8 mouse cellular contexts compared by ENCODE assay signal in the genomic region with DNA sequence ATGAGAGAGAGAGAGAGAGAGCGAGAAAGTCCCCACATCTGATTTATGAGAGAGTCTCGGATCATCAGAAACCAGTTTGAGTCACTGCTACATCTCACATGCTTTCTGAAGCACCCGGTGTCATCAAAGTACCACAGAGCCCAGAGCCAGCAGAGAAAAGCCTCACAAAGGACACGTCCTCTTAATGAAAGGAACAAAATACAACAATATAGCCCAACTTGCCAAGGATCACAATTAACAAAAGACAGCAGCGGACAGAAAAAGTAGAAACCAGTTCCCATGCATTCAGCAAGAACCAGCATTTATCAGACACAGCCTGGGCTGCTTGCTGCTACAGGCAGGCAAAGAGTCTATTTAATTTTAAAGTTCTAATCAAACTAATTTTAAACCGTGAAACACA.
DNase-seq lines count a peak whose midpoint lies in the region; ATAC-seq and TF ChIP-seq lines count a peak whose summit lies in the region.

No protein-coding gene starts in this region.

- no peaks in the 10 kb centered on the region for H3K9me3 ChIP-seq in megakaryocyte, embryonic 14.5 days
- H3K9me3 ChIP-seq in limb, embryonic 15.5 days, result no peaks in the 10 kb centered on the region
- H3K9me3 ChIP-seq in stomach, postnatal 0 days (ENCODE audit: control insufficient read depth, low read length), result no peaks in the 10 kb centered on the region

- peak overlapping the region; percentile 67 for H3K27ac ChIP-seq in limb, embryonic 15.5 days
- H3K27ac ChIP-seq in stomach, postnatal 0 days (replicated peaks), result peak overlapping the region; percentile 92; the same call in 1 of the 2 replicates
- H3K27ac ChIP-seq in thymus, adult 2 months (ENCODE audit: control insufficient read depth, insufficient read depth, low read length), result no peak overlapping the region; the same call in 1 of the 2 replicates

- H3K4me1 ChIP-seq in megakaryocyte, embryonic 14.5 days, result peaks cover 68% of the 10 kb centered on the region
- peaks cover 47% of the 10 kb centered on the region for H3K4me1 ChIP-seq in limb, embryonic 15.5 days
- 0 out of 2 replicates have a peak, but pooled peaks cover 5% of the 10 kb centered on the region for H3K4me1 ChIP-seq in stomach, postnatal 0 days (replicated peaks; ENCODE audit: control insufficient read depth, insufficient read depth)
- peaks cover 32% of the 10 kb centered on the region for H3K4me1 ChIP-seq in thymus, adult 2 months (replicated peaks; ENCODE audit: control insufficient read depth, insufficient read depth, low read length)

- no peak for ATAC-seq in megakaryocyte, adult 5-6 weeks (ENCODE audit: poor library complexity, severe bottlenecking)
- no peak for ATAC-seq in limb, embryonic 15.5 days (ENCODE audit: insufficient number of reproducible peaks, low FRiP score, low TSS enrichment, low read depth)
- ATAC-seq in stomach, postnatal 0 days (ENCODE audit: low FRiP score, low TSS enrichment), result no peak

- TF ChIP-seq CTCF in stomach, postnatal 0 days (IDR thresholded peaks at IDR 0.05; ENCODE audit: low read depth), result no peak
- TF ChIP-seq CTCF in thymus, adult 2 months (IDR thresholded peaks at IDR 0.05; ENCODE audit: borderline replicate concordance, control insufficient read depth, extremely low read depth, insufficient read depth, low read length, poor library complexity), result no peak

- TF ChIP-seq POLR2A in thymus, adult 2 months (IDR thresholded peaks at IDR 0.05; ENCODE audit: control insufficient read depth, extremely low read depth, insufficient read depth, low read length, poor library complexity), result no peak

- DNase-seq in cerebellum, adult 11-12 months, result peak; percentile 40
- DNase-seq in cerebellum, postnatal 4 days (ENCODE audit: low spot score in 2 of 2), result no peak
- DNase-seq in stomach, postnatal 0 days (ENCODE audit: low spot score), result no peak
- DNase-seq in thymus, adult 2 months, result no peak
- no peak for DNase-seq in frontal cortex, postnatal 10 days (ENCODE audit: low spot score in 2 of 2)

- TF ChIP-seq EP300 in stomach, postnatal 0 days (optimal IDR thresholded peaks at IDR 0.05), result no peak

- peak overlapping the region; percentile 94 for H3K4me3 ChIP-seq in megakaryocyte, embryonic 14.5 days (replicated peaks)
- peak overlapping the region; percentile 54 for H3K4me3 ChIP-seq in limb, embryonic 15.5 days
- peak overlapping the region; percentile 59 for H3K4me3 ChIP-seq in stomach, postnatal 0 days (ENCODE audit: low read depth, low read length)
- H3K4me3 ChIP-seq in thymus, adult 2 months (ENCODE audit: control insufficient read depth, insufficient read depth, low read length), result no peak overlapping the region

- 47% methylated on average over 6 of the region's 6 CpGs for WGBS in limb, embryonic 15.5 days
- 47% methylated on average over 6 of the region's 6 CpGs for WGBS in stomach, postnatal 0 days
- 73% methylated on average over 6 of the region's 6 CpGs for WGBS in thymus, adult 2 months

- H3K9ac ChIP-seq in limb, embryonic 15.5 days, result no peak overlapping the region
- peak overlapping the region; percentile 38 for H3K9ac ChIP-seq in stomach, postnatal 0 days (ENCODE audit: low read length)

- peak overlapping the region; percentile 77 for H3K4me2 ChIP-seq in limb, embryonic 15.5 days
- H3K4me2 ChIP-seq in stomach, postnatal 0 days (replicated peaks; ENCODE audit: low read depth), result peak overlapping the region; percentile 31

- H3K36me3 ChIP-seq in megakaryocyte, embryonic 14.5 days (replicated peaks; ENCODE audit: low read length), result peaks cover 47% of the 10 kb centered on the region
- peaks cover 23% of the 10 kb centered on the region for H3K36me3 ChIP-seq in limb, embryonic 15.5 days
- peaks cover 14% of the 10 kb centered on the region for H3K36me3 ChIP-seq in stomach, postnatal 0 days (ENCODE audit: control insufficient read depth, insufficient read depth, low read length)
- peaks cover 31% of the 10 kb centered on the region for H3K36me3 ChIP-seq in thymus, adult 2 months (ENCODE audit: control insufficient read depth, insufficient read depth, low read length)

- H3K27me3 ChIP-seq in megakaryocyte, embryonic 14.5 days (replicated peaks), result no peaks in the 10 kb centered on the region
- no peaks in the 10 kb centered on the region for H3K27me3 ChIP-seq in limb, embryonic 15.5 days
- no peaks in the 10 kb centered on the region for H3K27me3 ChIP-seq in stomach, postnatal 0 days (ENCODE audit: control insufficient read depth, insufficient read depth, low read length)
- H3K27me3 ChIP-seq in thymus, adult 2 months (ENCODE audit: control insufficient read depth, insufficient read depth, low read length), result no peaks in the 10 kb centered on the region
